Mouse (Mus musculus): ENCODE results near the gene Maged2. TPM values are rescaled to one million over a fixed set of nuclear protein-coding genes. Genes with fewer than 3 reads are reported as not detected.

The Maged2 gene
- polyA plus RNA-seq, 1 experiment from 2014 or later = 251 TPM

Other genes with a start within 250 kb of the Maged2 start
- gene Pfkfb1, start 226.1 kb downstream of the Maged2 start, polyA plus RNA-seq (2016; fragmentation: Nextera tagmentation; extraction: Ambion mirVana) = 6.8 and 7.1 TPM in 2 replicates
- 26.1 and 26.4 TPM in 2 replicates for gene Apex2, start 224.5 kb downstream of the Maged2 start, polyA plus RNA-seq (2016; fragmentation: Nextera tagmentation; extraction: Ambion mirVana)
- gene Tro, start 156.8 kb downstream of the Maged2 start, polyA plus RNA-seq (2016; fragmentation: Nextera tagmentation; extraction: Ambion mirVana) = 34.8 and 44.8 TPM in 2 replicates
- 39.9 and 46.3 TPM in 2 replicates for gene Gnl3l, start 203.0 kb upstream of the Maged2 start, polyA plus RNA-seq (2016; fragmentation: Nextera tagmentation; extraction: Ambion mirVana)
- 8.4 and 8.5 TPM in 2 replicates for gene Fgd1, start 231.8 kb upstream of the Maged2 start, polyA plus RNA-seq (2016; fragmentation: Nextera tagmentation; extraction: Ambion mirVana)